Mouse (Mus musculus): ENCODE measurements around the gene Rad17.

DNA sequence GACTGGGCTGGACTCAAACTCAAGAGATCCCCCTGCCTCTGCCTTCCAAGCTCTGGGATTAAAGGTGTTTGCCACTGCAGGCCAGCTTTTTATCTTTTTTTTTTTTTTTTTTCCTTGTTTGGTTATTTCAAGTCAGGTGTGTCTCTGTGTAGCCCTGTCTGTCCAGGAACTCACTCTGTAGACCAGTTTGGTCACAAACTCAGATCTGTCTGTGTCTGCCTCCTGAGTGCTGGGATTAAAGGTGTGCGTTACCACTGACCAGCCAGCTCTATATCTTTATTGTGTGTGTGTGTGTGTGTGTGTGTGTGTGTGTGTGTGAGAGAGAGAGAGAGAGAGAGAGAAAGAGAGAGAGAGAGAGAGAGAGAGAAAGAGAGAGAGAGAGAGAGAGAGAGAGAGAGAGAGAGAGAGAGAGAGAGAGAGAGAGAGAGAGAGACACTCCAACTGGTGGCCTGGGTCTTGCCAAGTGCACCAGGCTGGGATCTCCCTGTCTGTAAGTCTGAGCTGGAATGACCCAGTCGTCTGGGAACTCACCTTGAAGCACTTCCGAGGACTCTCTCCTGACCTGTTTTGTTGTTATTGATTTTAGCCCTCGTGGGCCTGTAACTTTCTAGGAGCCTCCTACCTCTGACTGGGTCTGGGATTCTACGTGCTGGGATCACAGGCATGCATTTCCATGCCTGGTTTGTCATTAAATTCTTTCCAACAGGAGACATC, 55.9 kb downstream of the Rad17 start:
- TF ChIP-seq POLR2A (IDR thresholded peaks at IDR 0.05; ENCODE audit: borderline replicate concordance, control insufficient read depth, low read depth, low read length) = no peak
- TF ChIP-seq CTCF (IDR thresholded peaks at IDR 0.05; ENCODE audit: control insufficient read depth, insufficient read depth, low read length) = no peak

Data from bone marrow, adult 2 months (tissue).